Mouse (Mus musculus) limb, embryonic 14.5 days (tissue): ENCODE data around the gene Ago1. TPM values are rescaled to one million over a fixed set of nuclear protein-coding genes. Genes with fewer than 3 reads are reported as not detected.

Experiments
- ATAC-seq: fragments of 200-750 bp; cut with Nextera tagmentation; 2 replicates; pipeline ENCODE4 v1.8.0; 2017; ENCODE audit warnings: low read depth, moderate number of reproducible peaks, moderate TSS enrichment; ENCODE audit not compliant: low FRiP score
- DNase-seq: peaks from one replicate; pipeline ENCODE4 v3.0.0-alpha.2; 2015; ENCODE audit warnings: low spot score
- H3K27ac ChIP-seq: fragments of 300-500 bp; sonication (generic); replicated peaks from 2 replicates; pipeline ENCODE4 v1.5.1; 2014; ENCODE audit warnings: low read depth, mild to moderate bottlenecking, low read length, moderate library complexity, mixed read lengths
- H3K27me3 ChIP-seq: fragments of 300-500 bp; sonication (generic); 2 replicates; pipeline ENCODE4 v1.6.1; 2014; ENCODE audit warnings: low read length, mixed read lengths; ENCODE audit not compliant: control insufficient read depth, insufficient read depth
- H3K36me3 ChIP-seq: fragments of 300-500 bp; sonication (generic); 2 replicates; pipeline ENCODE4 v1.6.1; 2014; ENCODE audit warnings: mild to moderate bottlenecking, low read length, moderate library complexity, mixed read lengths; ENCODE audit not compliant: control insufficient read depth, insufficient read depth
- H3K4me1 ChIP-seq: fragments of 300-500 bp; sonication (generic); 2 replicates; pipeline ENCODE4 v1.6.1; 2014; ENCODE audit warnings: antibody characterized with exemption, low read length, mixed read lengths; ENCODE audit not compliant: control insufficient read depth, insufficient read depth
- H3K4me2 ChIP-seq: fragments of 300-500 bp; sonication (generic); replicated peaks from 2 replicates; pipeline ENCODE4 v1.6.1; 2014; ENCODE audit warnings: low read depth, mild to moderate bottlenecking, low read length, moderate library complexity; ENCODE audit not compliant: severe bottlenecking
- H3K4me3 ChIP-seq: fragments of 300-500 bp; sonication (generic); replicated peaks from 2 replicates; pipeline ENCODE4 v1.5.1; 2014; ENCODE audit warnings: low read length
- H3K9ac ChIP-seq: fragments of 300-500 bp; sonication (generic); 2 replicates; pipeline ENCODE4 v1.6.1; 2014; ENCODE audit warnings: mild to moderate bottlenecking, low read depth, low read length, moderate library complexity; ENCODE audit not compliant: severe bottlenecking
- H3K9me3 ChIP-seq: fragments of 300-500 bp; sonication (generic); 2 replicates; pipeline ENCODE4 v1.6.1; 2016; ENCODE audit warnings: low read length; ENCODE audit not compliant: control insufficient read depth
- POLR2A ChIP-seq: fragments of 200-500 bp; IDR thresholded peaks from 2 replicates; pipeline ENCODE4 v1.8.0; 2012; ENCODE audit warnings: inconsistent platforms, mild to moderate bottlenecking, moderate library complexity, borderline replicate concordance; ENCODE audit not compliant: insufficient read depth, insufficient read length; ENCODE audit errors: extremely low read depth
- WGBS: fragments of 180-500 bp; shearing (Covaris S2); extraction: QIAGEN DNeasy Blood & Tissue Kit; methylation state at CpG from one replicate; pipeline ENCODE4 v1.1.7; 2014; 5-methylcytosine and 5-hydroxymethylcytosine counted together
- polyA plus RNA-seq, 2 experiments: library from polyadenylated mRNA; depleted of rRNA in 1 of 2; stranded (reverse) in 1 of 2; unstranded in 1 of 2; fragments of >200 nt; fragmentation: Nextera tagmentation in 1 of 2; extraction: Ambion mirVana in 1 of 2; gene quantifications; 2 replicates each; pipeline versions ENCODE4 v1.2.1 to v1.2.3; 2012 to 2014

Ago1 gene
- polyA plus RNA-seq, 2 experiments, result 7.2 to 22.6 TPM

DNA sequence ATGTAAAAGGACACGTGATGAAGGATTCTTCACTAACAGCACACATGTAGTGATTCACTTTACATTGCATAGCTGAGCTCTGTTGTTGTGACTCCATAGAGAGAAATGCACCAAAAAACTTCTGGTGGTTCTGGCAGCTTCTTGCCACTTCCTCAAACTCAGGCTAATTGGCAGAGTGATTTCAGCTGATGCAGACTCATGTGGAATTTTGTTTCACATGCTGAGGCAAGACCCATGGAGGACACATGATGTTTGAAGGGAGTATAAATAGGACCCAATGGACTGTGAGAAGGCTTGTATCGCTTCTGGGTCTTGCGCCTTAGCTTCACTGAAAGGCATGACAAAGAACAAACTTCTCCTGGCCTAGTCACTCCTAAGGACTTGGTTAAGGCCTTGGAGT lies 55.9 kb downstream of the Ago1 start:
- ATAC-seq (no peak), DNase-seq (no peak)
- no peak overlapping the region for H3K27ac ChIP-seq
- H3K27me3 ChIP-seq, result no peaks in the 10 kb centered on the region
- H3K9me3 ChIP-seq, result no peaks in the 10 kb centered on the region
- no peak overlapping the region for H3K9ac ChIP-seq
- no peak overlapping the region for H3K4me2 ChIP-seq
- no peaks in the 10 kb centered on the region for H3K4me1 ChIP-seq
- 89% methylated on average over 3 of the region's 3 CpGs for WGBS
- H3K4me3 ChIP-seq, result no peak overlapping the region
- H3K36me3 ChIP-seq, result peaks cover 15% of the 10 kb centered on the region; the same call in 1 of the 2 replicates
- no peak for TF ChIP-seq POLR2A

Other genes starting within 250 kb of the Ago1 start
- 113 and 119 TPM in 2 replicates for gene Map7d1, start 212.2 kb downstream of the Ago1 start, polyA plus RNA-seq (2012; rRNA removed)
- 58.3 and 68.4 TPM in 2 replicates for gene Map7d1, start 212.2 kb downstream of the Ago1 start, polyA plus RNA-seq (2014; fragmentation: Nextera tagmentation; extraction: Ambion mirVana)
- 93.6 and 113 TPM in 2 replicates for gene Trappc3, start 206.3 kb downstream of the Ago1 start, polyA plus RNA-seq (2012; rRNA removed)
- 34.5 and 38.3 TPM in 2 replicates for gene Trappc3, start 206.3 kb downstream of the Ago1 start, polyA plus RNA-seq (2014; fragmentation: Nextera tagmentation; extraction: Ambion mirVana)
- gene Col8a2, start 181.8 kb downstream of the Ago1 start, polyA plus RNA-seq (2012; rRNA removed), result 50.3 and 57.4 TPM in 2 replicates
- gene Col8a2, start 181.8 kb downstream of the Ago1 start, polyA plus RNA-seq (2014; fragmentation: Nextera tagmentation; extraction: Ambion mirVana), result 74.6 and 75.4 TPM in 2 replicates
- gene Adprhl2, start 146.9 kb downstream of the Ago1 start, polyA plus RNA-seq (2012; rRNA removed), result 66.3 and 77.4 TPM in 2 replicates
- gene Adprhl2, start 146.9 kb downstream of the Ago1 start, polyA plus RNA-seq (2014; fragmentation: Nextera tagmentation; extraction: Ambion mirVana), result 59.9 and 69.1 TPM in 2 replicates
- gene Tekt2, start 142.9 kb downstream of the Ago1 start, polyA plus RNA-seq (2012; rRNA removed), result 48.9 and 52.5 TPM in 2 replicates
- gene Tekt2, start 142.9 kb downstream of the Ago1 start, polyA plus RNA-seq (2014; fragmentation: Nextera tagmentation; extraction: Ambion mirVana), result 14.4 and 18.7 TPM in 2 replicates
- gene Ago3, start 39.0 kb downstream of the Ago1 start, polyA plus RNA-seq (2012; rRNA removed), result 6.2 and 6.6 TPM in 2 replicates
- 11.4 and 14.3 TPM in 2 replicates for gene Ago3, start 39.0 kb downstream of the Ago1 start, polyA plus RNA-seq (2014; fragmentation: Nextera tagmentation; extraction: Ambion mirVana)
- gene Ago4, start 64.9 kb upstream of the Ago1 start, polyA plus RNA-seq (2012; rRNA removed), result 2.8 and 3.2 TPM in 2 replicates
- gene Ago4, start 64.9 kb upstream of the Ago1 start, polyA plus RNA-seq (2014; fragmentation: Nextera tagmentation; extraction: Ambion mirVana), result 3.3 and 3.5 TPM in 2 replicates
- 12.0 and 22.6 TPM in 2 replicates for gene Clspn, start 88.4 kb upstream of the Ago1 start, polyA plus RNA-seq (2012; rRNA removed)
- 34.2 and 39.2 TPM in 2 replicates for gene Clspn, start 88.4 kb upstream of the Ago1 start, polyA plus RNA-seq (2014; fragmentation: Nextera tagmentation; extraction: Ambion mirVana)
- 11.7 and 12.1 TPM in 2 replicates for gene 5730409E04Rik, start 141.2 kb upstream of the Ago1 start, polyA plus RNA-seq (2012; rRNA removed)
- gene 5730409E04Rik, start 141.2 kb upstream of the Ago1 start, polyA plus RNA-seq (2014; fragmentation: Nextera tagmentation; extraction: Ambion mirVana), result 4.8 and 5.4 TPM in 2 replicates
- gene Psmb2, start 209.0 kb upstream of the Ago1 start, polyA plus RNA-seq (2012; rRNA removed), result 235 and 263 TPM in 2 replicates
- gene Psmb2, start 209.0 kb upstream of the Ago1 start, polyA plus RNA-seq (2014; fragmentation: Nextera tagmentation; extraction: Ambion mirVana), result 471 and 500 TPM in 2 replicates